Mouse (Mus musculus) v-Abl transformed pro-B cells (cell line): ENCODE results near the gene Cacng4.

Source experiments
- in situ Hi-C, 2 experiments: fragments of 400-800 bp; cut with MboI; formaldehyde crosslinking; loops; one replicate each; pipeline ENCODE4 v1.15.1; 2025; ENCODE audit not compliant: unreplicated experiment in 2 of 2

Gene Cacng4

GRCm38 (mm10) chr11:107721057-107721456, 73.3 kb downstream of the Cacng4 start:
- in situ Hi-C loops, result no loop called here

- in situ Hi-C loops, result no loop called here
Measured at GRCm38 (mm10) chr11:107720264-107721021, 73.9 kb downstream of the Cacng4 start.

- in situ Hi-C loops, result no loop called here
Measured at GRCm38 (mm10) chr11:107716332-107716938, 77.9 kb downstream of the Cacng4 start, which contains the start of gene Cacng1. TSS of gene Cacng1 (minus strand) at chr11:107716522.

GRCm38 (mm10) chr11:107714368-107714767, 80.0 kb downstream of the Cacng4 start:
- in situ Hi-C loops, result no loop called here

GRCm38 (mm10) chr11:107710379-107710778, 84.0 kb downstream of the Cacng4 start:
- in situ Hi-C loops, result no loop called here

- in situ Hi-C loops, result no loop called here
Measured at GRCm38 (mm10) chr11:107707897-107708610, 86.3 kb downstream of the Cacng4 start.

- in situ Hi-C loops, result no loop called here
Measured at GRCm38 (mm10) chr11:107705476-107706074, 88.8 kb downstream of the Cacng4 start.

GRCm38 (mm10) chr11:107705060-107705459, 89.3 kb downstream of the Cacng4 start:
- in situ Hi-C loops, result no loop called here

GRCm38 (mm10) chr11:107703272-107704134, 90.9 kb downstream of the Cacng4 start:
- in situ Hi-C loops, result no loop called here

GRCm38 (mm10) chr11:107699967-107700366, 94.4 kb downstream of the Cacng4 start:
- in situ Hi-C loops, result no loop called here

GRCm38 (mm10) chr11:107693338-107693737, 101.0 kb downstream of the Cacng4 start:
- in situ Hi-C loops, result no loop called here

- in situ Hi-C loops, result no loop called here
Measured at GRCm38 (mm10) chr11:107691569-107691968, 102.8 kb downstream of the Cacng4 start.

- in situ Hi-C loops, result no loop called here
Measured at GRCm38 (mm10) chr11:107688480-107688879, 105.9 kb downstream of the Cacng4 start.

GRCm38 (mm10) chr11:107686290-107686689, 108.1 kb downstream of the Cacng4 start:
- in situ Hi-C loops, result no loop called here

- in situ Hi-C loops, result no loop called here
Measured at GRCm38 (mm10) chr11:107683544-107684465, 110.6 kb downstream of the Cacng4 start.

- in situ Hi-C loops, result no loop called here
Measured at GRCm38 (mm10) chr11:107682694-107683355, 111.5 kb downstream of the Cacng4 start.
